Mouse (Mus musculus) testis, adult 10 weeks (tissue): ENCODE measurements around the gene Echdc2. TPM values are rescaled to one million over a fixed set of nuclear protein-coding genes. Genes with fewer than 3 reads are reported as not detected.

ENCODE experiments used
- polyA plus RNA-seq: library from polyadenylated mRNA; stranded (reverse); fragments of 350-450 nt; fragmentation: Illumina TruSeq; extraction: RNeasy Lipid Tissue Mini Kit (QIAGEN cat#74804); gene quantifications from one replicate; pipeline ENCODE4 v1.2.3, GENCODE M21; 2014; ENCODE audit warnings: low read depth, low replicate concordance

Gene Echdc2
- polyA plus RNA-seq = 0.80 TPM

DNA sequence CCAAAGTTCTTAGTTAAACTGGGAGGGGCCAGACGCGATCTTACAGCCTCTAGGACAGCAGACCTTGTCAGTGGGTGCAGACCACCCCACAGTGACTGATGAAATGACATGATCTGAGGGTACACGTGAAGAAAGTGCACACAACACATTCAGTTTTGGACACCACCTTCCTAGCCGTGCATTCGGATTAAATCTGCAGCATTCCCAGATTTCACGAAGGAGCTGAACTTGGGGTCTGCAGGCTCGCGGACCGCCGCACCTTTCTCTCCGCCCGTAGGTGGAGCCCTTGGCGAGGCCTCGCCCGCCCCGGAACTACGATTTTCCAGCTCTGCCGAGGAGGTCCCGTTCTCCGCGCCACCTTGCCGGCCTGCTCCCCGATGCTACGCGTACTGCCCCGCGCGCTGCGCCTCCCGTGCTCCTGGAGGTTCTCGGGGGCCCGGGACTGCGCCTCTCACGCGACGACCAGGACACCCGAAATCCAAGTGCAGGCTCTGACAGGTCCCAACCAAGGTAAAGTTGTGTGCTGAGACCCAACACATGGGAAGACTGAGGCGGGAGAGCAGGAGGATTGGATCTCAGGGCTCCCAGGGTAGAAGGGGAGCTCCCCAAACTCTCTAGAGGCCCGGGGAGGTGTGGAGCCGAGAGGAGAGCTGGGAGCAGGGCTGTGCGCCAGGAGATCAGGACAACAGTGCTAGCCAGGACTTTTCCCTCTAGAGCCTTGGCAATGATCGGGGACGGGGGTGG, at the start of gene Echdc2:
Gene Echdc2 (plus strand): TSS at position 286 of the 744 bp plus-strand sequence.

GRCm38 (mm10) chr4:108144880-108145279, 20.4 kb upstream of the Echdc2 start, which contains the start of gene Scp2:
Gene Scp2 (minus strand): TSS chr4:108144998.

GRCm38 (mm10) chr4:108217332-108218179, 52.3 kb downstream of the Echdc2 start, which contains the start of gene Zyg11a:
Gene Zyg11a (minus strand): TSS chr4:108218048.

Other genes starting within 250 kb of the Echdc2 start
- 97.6 TPM for gene Cpt2, start 241.8 kb upstream of the Echdc2 start, polyA plus RNA-seq
- gene Slc1a7, start 197.1 kb upstream of the Echdc2 start, polyA plus RNA-seq = 0.42 TPM
- 0.11 TPM for gene Podn, start 69.0 kb upstream of the Echdc2 start, polyA plus RNA-seq
- 29.3 TPM for gene Scp2, start 20.4 kb upstream of the Echdc2 start, polyA plus RNA-seq
- gene Zyg11a, start 52.6 kb downstream of the Echdc2 start, polyA plus RNA-seq = 1.6 TPM
- gene Zyg11b, start 135.7 kb downstream of the Echdc2 start, polyA plus RNA-seq = 10.1 TPM
- gene Coa7, start 162.7 kb downstream of the Echdc2 start, polyA plus RNA-seq = 5.0 TPM
- not detected for gene Shisal2a, start 217.9 kb downstream of the Echdc2 start, polyA plus RNA-seq
- gene Gpx7, start 241.5 kb downstream of the Echdc2 start, polyA plus RNA-seq = 0.32 TPM